Mouse (Mus musculus): Measurements from ENCODE around the gene Them7.

Them7 gene
- long read RNA-seq, experiment 1, partial matches to known transcripts, result 0 of 1 reads
- long read RNA-seq, experiment 1, other reads (novel, unspliced or antisense), result 0 of 1 reads
- long read RNA-seq, experiment 2, result 0 reads

GRCm38 (mm10) chr2:105224134-105224986, at the start of gene Them7:
Gene Them7, plus strand, starts transcription at chr2:105224320.
- intact Hi-C loops (cut with DNase I), result loop anchor here (10.0 kb wide), 1 partner anchor 110 kb away; no protein-coding TSS in a partner anchor

- intact Hi-C loops (cut with DNase I), result no loop called here
Observed at GRCm38 (mm10) chr2:105178871-105179270, 45.2 kb upstream of the Them7 start.

- intact Hi-C loops (cut with DNase I), result no loop called here
Observed at GRCm38 (mm10) chr2:105182501-105182900, 41.6 kb upstream of the Them7 start.

GRCm38 (mm10) chr2:105185140-105185539, 39.0 kb upstream of the Them7 start:
- intact Hi-C loops (cut with DNase I), result loop anchor here (5.0 kb wide), 2 partner anchors 73 to 298 kb away; no protein-coding TSS in a partner anchor

GRCm38 (mm10) chr2:105185768-105186529, 38.2 kb upstream of the Them7 start:
- intact Hi-C loops (cut with DNase I), result loop anchor here (5.0 kb wide), 2 partner anchors 74 to 299 kb away; no protein-coding TSS in a partner anchor

- intact Hi-C loops (cut with DNase I), result loop anchor here (5.0 kb wide), 2 partner anchors 74 to 299 kb away; no protein-coding TSS in a partner anchor
Observed at GRCm38 (mm10) chr2:105186591-105186990, 37.5 kb upstream of the Them7 start.

GRCm38 (mm10) chr2:105188182-105188581, 35.9 kb upstream of the Them7 start:
- intact Hi-C loops (cut with DNase I), result loop anchor here (5.0 kb wide), 2 partner anchors 76 to 301 kb away; no protein-coding TSS in a partner anchor

- intact Hi-C loops (cut with DNase I), result loop anchor here (5.0 kb wide), 2 partner anchors 77 to 302 kb away; no protein-coding TSS in a partner anchor
Observed at GRCm38 (mm10) chr2:105189352-105189751, 34.8 kb upstream of the Them7 start.

GRCm38 (mm10) chr2:105200152-105200551, 24.0 kb upstream of the Them7 start:
- intact Hi-C loops (cut with DNase I), result no loop called here

GRCm38 (mm10) chr2:105206563-105207174, 17.5 kb upstream of the Them7 start:
- intact Hi-C loops (cut with DNase I), result no loop called here

GRCm38 (mm10) chr2:105212839-105213238, 11.3 kb upstream of the Them7 start:
- intact Hi-C loops (cut with DNase I), result no loop called here

- intact Hi-C loops (cut with DNase I), result no loop called here
Observed at GRCm38 (mm10) chr2:105215914-105216313, 8.2 kb upstream of the Them7 start.

- intact Hi-C loops (cut with DNase I), result no loop called here
Observed at GRCm38 (mm10) chr2:105219229-105219628, 4.9 kb upstream of the Them7 start.

- intact Hi-C loops (cut with DNase I), result loop anchor here (10.0 kb wide), 1 partner anchor 105 kb away; no protein-coding TSS in a partner anchor
Observed at GRCm38 (mm10) chr2:105219664-105220063, 4.5 kb upstream of the Them7 start.

- intact Hi-C loops (cut with DNase I), result loop anchor here (10.0 kb wide), 1 partner anchor 106 kb away; no protein-coding TSS in a partner anchor
Observed at GRCm38 (mm10) chr2:105220738-105221303, 3.3 kb upstream of the Them7 start.

GRCm38 (mm10) chr2:105223606-105224005, 514 bp upstream of the Them7 start:
- intact Hi-C loops (cut with DNase I), result loop anchor here (10.0 kb wide), 1 partner anchor 109 kb away; no protein-coding TSS in a partner anchor

GRCm38 (mm10) chr2:105224987-105225375, 861 bp downstream of the Them7 start:
- intact Hi-C loops (cut with DNase I), result loop anchor here (10.0 kb wide), 1 partner anchor 110 kb away; no protein-coding TSS in a partner anchor

GRCm38 (mm10) chr2:105226297-105226958, 2.3 kb downstream of the Them7 start:
- intact Hi-C loops (cut with DNase I), result loop anchor here (10.0 kb wide), 1 partner anchor 112 kb away; no protein-coding TSS in a partner anchor

- intact Hi-C loops (cut with DNase I), result loop anchor here (2.0 to 10.0 kb wide), 2 partner anchors 114 to 342 kb away; no protein-coding TSS in a partner anchor
Observed at GRCm38 (mm10) chr2:105228416-105228815, 4.3 kb downstream of the Them7 start.

- intact Hi-C loops (cut with DNase I), result no loop called here
Observed at GRCm38 (mm10) chr2:105230333-105230732, 6.2 kb downstream of the Them7 start.
